Mouse (Mus musculus): ENCODE data around the gene Cyp2c23.

Cyp2c23 gene

DNA sequence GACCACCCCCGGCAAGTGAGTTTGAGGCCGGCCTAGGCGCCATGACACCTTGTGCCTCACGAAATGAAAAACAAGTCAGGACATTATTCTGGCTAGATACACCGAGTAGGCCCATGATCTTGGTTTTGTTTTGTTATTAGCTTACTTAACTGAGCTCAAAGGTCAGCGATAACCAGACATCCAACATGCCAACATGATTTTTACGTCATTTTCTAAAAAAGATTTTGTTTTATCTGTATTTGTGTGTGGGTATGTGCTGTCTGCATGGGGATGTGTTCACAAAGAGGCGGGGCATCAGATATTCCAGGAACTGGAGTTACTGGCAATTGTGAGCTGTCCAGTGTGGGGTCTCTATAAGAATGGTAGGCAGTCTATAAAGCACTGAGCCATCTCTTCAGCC, 56.9 kb downstream of the Cyp2c23 start:
- DNase-seq (ENCODE audit: low spot score in 2 of 2), result no peak

DNA sequence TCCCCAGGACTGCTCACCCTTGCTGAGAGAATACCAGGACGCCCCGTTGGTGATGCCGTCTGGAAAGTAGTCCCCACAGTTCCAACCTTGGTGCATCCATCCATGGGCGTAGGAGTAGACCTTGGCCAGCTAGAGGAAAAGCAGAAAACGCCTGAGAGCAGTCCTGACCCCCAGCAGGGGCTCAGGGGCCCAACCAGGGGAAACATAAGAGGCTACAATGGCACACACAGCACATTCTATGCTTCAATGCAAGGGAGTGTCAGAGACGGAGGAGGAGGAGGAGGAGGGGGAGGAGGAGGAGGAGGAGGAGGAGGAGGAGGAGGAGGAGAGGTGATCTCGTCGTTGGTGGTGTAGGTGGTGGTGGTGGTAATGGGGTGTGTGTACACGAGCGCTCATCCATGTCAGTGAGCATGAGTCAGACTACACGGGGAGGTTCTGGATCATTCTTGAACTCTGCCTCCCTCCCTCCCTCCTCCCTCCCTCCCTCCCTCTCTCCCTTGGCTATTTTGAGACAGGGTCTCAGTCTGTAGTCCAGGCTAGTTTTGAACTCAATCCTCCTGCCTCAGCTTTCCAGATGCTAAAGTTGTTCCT, 60.5 kb downstream of the Cyp2c23 start:
- no peak for DNase-seq (ENCODE audit: low spot score in 2 of 2)

DNA sequence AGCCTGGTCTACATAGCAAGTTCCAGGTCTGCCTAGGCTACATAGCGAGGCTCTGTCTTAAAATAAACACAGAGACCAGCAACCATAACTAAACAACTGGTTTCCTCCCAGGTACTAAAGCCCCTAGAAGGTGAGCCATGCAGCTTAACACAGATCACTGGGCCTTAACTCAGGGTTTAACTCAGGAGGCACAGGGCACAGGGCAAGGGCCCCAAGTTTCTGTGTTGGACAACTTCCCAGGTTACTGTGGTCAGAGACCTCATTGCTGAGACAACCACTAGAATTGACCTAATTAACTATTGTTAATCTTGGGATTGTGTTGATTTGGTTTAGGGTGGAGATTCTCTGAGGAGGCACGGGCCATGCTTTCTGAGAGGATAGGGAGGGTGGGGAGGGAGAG, 62.5 kb downstream of the Cyp2c23 start:
- no peak for DNase-seq (ENCODE audit: low spot score in 2 of 2)

DNA sequence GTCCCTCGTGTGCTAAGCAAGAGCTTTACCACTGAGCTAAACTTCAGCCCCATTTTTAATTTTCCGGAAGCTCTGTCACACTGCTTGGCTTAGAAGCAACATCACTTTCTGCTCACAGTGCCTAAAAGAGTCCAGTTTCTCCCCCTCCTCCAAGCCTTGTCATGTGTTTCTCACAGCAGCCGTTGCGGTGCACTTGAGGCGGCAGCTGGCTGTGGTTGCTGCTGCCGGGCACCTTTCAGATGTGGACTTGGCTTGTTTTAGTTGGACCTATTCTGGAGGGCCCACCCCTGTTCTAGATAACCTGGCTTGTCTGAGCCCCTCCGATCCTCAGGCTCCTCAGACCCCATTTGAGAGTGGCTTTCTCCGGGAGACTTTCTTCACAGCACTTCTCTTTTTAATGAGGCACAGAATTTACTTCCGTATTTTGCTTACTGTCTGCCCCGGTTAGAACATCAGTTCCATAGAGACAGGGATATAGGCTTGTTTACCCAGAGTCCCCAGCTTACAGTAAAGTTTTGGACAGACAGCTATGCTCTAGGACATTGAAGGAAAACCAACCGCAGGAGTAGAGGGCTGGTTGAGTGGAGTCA, 63.4 kb downstream of the Cyp2c23 start:
- peak in 1 of 2 experiments; percentile 13 for DNase-seq (ENCODE audit: low spot score in 2 of 2)

DNA sequence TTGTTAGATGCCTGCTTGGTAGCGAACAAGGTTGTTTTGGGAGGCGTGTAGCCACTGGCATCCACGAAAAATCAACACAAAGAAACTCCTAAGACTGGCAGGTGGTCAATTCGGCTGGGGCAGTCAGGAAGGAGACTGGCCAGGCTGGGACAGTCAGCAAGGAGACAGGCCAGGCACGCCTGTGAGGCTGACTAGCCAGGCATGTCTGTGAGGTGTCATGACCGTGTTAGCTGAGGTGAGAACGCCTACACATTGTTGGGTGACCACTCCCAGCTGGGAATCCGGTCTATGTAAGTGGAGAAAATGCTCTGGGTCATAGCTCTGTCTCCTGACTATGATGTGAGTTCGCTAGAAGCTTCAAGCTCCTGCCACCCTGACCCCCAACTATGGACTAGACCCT, 66.2 kb downstream of the Cyp2c23 start:
- no peak for DNase-seq (ENCODE audit: low spot score in 2 of 2)

DNA sequence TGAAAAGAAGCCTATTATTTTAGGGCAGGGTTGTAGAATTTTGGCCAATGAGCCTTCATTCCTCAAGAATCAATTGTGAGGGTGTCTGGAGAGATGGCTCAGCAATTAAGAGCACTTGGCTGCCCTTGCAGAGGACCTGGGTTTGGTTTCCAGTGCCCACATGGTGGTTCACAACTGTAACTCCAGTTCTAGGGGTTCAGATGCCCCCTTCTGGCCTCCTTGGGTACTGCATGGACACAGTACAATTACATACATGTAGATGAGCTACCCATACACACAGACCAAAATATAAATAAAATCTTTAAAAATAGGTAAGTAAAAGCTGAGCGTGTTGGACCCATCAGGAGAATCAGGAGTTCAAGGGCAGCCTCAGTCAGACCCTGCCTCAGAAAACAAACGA, 67.8 kb downstream of the Cyp2c23 start:
- peak in 1 of 2 experiments; percentile 26 for DNase-seq (ENCODE audit: low spot score in 2 of 2)

DNA sequence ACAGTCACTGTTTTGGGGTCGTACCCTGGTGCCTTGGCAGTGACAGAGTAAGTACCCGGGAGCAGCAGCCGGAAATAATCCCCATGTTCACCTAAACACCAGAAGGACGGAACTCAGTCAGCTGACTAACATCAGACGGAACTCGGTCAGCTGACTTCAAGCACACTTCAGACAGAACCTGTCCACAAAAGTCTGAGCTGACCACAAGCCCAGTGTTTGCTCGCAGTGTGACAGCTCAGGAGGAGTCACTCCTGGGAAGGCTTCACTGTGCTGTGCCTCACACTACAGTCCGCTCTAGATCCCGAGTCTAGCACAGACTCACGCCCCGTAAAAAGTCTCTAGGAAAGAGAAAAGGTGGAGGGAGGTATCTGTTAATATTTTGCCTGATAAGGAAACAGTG, 69.0 kb downstream of the Cyp2c23 start:
- no peak for DNase-seq (ENCODE audit: low spot score in 2 of 2)

DNA sequence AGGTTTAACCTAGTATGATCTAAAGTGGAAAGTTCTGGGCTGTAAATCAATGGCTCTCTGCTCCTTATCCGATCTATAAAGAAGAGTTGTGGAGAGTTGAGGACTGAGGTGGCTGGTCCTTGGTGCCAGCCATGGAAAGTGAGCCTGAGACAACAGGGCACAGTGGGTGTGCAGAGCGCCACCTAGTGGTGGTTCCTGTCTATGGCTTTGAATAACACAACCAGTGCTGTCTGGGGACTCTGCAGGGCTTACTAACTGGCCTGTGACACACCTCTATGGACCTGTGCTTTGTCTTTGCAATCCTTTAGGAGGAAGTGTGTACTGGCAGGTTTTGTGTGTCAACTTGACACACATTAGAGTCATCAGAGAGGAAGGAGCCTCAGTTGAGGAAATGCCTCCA, 69.8 kb downstream of the Cyp2c23 start:
- DNase-seq (ENCODE audit: low spot score in 2 of 2), result peak; percentile 15 to 70

DNA sequence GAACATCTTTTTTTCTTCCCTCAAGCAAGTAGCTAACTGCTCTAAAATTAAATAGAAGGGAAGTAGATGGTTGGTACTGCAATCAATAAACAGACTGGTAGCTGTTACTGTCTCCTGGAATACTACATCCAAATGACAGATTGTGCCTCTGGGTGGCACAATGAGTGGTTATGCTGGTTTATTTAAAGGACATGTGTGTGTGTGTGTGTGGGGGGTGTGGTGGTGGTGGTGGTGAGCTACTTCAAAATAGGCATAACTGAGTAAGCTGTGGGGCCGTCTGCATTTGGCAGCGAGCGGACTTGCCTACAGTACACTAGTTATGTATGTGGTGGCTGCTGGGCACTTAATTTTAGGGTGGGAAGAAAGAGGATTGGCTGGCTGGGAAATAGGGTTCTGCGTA, 71.1 kb downstream of the Cyp2c23 start:
- DNase-seq (ENCODE audit: low spot score in 2 of 2), result no peak

DNA sequence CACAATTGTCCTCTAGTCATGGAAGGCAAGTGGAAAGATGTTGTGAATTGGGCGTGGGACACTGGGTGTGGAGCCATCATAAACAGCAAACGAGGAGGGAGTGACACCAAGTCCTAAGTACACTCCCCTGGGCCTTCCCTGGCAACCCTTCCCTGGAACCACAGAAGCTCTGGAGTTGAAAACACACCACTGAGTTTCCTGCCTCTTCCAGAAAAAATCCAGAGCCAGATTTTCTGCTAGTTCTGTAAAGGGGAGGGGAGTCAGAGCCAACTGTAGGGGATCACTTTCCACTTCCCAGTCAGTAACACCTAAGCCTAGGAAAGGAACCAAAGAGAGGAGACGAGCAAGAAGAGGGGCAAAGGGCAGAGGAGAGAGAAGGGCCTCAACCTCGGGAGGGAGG, 71.6 kb downstream of the Cyp2c23 start:
- no peak for DNase-seq (ENCODE audit: low spot score in 2 of 2)

DNA sequence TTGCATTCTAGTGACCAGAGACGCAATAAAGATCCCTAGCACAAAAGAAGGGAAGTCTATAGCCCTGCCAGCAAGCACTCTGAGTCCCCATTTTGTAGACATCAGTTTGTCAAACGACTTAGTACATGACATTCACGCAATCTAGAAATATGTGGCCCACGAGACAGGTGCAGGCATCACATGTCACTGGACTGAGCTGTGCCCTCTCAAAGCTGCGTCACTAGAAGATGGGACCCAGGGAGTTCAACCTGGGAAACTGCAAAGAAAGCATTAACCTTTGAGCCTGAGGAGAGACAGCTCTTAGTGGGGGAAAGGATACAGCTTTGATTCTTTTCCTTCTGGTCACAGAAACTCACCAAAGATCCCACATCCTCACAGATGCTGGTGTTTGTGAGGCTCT, 73.7 kb downstream of the Cyp2c23 start:
- no peak for DNase-seq (ENCODE audit: low spot score in 2 of 2)
